Mouse (Mus musculus): ENCODE results near the gene Atp8b4.

The Atp8b4 gene

DNA sequence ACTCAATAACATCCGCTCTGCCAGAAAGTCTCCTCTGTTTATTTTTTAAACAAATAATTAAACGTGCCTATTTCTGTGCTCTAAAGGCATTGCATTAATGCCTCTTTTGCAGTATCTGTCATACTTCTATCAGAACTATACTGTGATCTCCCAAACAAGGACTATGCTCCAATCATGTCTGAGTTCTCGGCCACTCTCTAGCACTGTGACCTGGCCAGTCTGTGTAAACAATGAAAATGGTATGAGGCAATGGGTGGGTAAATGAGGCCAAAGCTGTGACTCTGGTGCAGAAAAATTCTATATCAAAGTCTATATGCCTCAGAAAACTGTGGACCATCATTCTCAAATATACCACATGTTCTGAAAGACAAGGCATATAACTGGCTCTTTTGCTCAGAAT is 140.5 kb downstream of the Atp8b4 start:
- no peak for DNase-seq

DNA sequence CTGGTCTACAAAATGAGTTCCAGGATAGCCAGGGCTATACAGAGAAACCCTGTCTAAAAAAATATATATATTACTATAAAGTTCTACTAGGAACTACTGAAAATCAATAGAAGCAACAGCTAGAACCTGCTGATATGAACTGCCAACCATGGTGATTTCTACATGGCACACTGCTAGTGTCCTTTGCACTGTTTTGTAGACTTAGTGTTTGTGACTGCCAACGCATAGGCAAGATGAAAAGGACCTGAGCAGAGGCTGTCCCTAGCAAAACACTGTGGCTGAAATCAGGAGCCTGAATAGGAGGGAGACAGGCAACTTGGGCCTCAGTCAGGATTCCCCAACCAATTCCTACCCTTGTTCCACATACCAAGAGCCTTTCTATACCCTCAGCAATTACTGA is 141.2 kb downstream of the Atp8b4 start:
- DNase-seq: no peak

DNA sequence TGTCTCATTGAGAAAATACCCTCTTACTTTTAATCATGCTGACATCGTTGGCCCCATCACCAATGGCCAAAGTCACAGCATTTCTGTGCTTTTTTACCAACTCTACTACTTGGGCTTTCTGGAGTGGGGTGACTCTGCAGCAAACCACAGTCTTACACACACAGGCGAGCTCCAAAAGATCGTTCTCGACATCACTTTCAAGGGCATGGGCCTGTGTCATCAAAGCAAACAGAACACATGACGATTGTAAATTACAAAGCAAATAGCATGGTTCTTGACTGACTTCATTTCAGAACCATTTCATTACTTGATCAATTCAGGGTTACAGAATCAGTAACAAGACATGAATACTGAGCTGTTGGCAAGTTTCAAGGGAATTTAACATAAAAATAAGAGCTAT is 141.7 kb downstream of the Atp8b4 start:
- no peak for DNase-seq

- no peak for DNase-seq
These were observed 145.2 kb downstream of the Atp8b4 start for GRCm38 (mm10) chr2:126355259-126355658.

DNA sequence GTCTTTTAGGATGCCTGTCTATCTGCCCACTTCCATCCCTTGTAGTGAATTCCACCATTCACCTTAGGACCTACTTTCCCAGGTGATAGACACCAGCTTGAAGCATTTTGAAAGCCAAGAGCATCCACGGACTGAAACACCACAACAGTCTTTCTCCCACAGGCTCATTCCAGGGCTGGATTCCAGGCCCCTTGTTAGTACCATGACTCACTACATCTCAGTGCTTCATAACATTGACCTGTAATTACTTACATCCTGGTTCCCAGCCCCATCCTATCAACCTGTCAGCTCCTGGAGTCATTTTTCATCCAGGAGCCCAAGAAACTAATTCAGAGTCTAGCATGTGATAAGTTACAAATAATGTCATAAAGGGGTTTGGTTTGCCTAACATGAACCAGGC is 148.7 kb downstream of the Atp8b4 start:
- DNase-seq: no peak

GRCm38 (mm10) chr2:126343026-126343593 is 157.4 kb downstream of the Atp8b4 start:
- DNase-seq: no peak

GRCm38 (mm10) chr2:126341521-126341920 is 159.0 kb downstream of the Atp8b4 start:
- no peak for DNase-seq

GRCm38 (mm10) chr2:126340201-126340600 is 160.3 kb downstream of the Atp8b4 start:
- DNase-seq: no peak

DNA sequence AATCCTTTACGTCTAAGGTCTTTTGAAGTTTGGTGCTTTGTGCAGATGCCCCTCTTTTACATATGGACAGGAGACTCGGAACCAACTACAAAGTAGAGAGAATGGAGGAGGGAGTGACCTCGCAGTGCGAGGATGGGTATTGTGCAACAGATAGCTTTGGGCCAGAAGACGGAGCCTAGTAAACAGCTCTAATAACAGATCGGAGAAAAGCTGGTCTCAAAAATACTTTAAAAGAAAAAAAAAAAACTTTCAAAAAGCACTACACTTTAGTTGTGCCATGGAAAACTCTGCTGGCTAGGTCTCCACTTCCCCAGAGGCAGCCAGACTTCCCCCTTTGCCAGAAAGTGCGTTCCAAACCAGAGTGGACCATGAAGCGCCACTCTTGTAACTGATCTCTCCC is 161.0 kb downstream of the Atp8b4 start:
- DNase-seq: no peak

- DNase-seq: no peak
These were observed 163.3 kb downstream of the Atp8b4 start for GRCm38 (mm10) chr2:126337143-126337542.

GRCm38 (mm10) chr2:126331794-126332193 is 168.7 kb downstream of the Atp8b4 start:
- no peak for DNase-seq

DNA sequence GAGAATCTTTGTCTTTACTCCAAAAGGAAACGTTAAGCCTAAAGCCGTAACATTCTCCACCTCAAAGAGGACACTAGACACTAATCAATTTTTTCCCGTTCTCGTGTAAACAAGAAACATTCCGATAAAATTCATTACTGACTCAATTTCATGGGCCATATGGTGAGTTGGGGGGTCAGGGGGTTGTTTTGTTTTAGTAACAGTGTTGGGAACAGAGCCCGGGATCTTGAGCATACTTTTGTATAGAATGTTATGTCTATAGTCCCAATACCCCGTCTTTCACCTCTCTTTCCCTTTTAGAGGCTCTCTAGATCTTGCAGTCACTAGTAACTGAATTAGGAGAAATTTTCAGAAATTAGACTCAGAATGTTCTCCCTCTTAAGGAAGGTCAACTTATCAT is 177.3 kb downstream of the Atp8b4 start:
- no peak for DNase-seq

GRCm38 (mm10) chr2:126322631-126323031 is 177.8 kb downstream of the Atp8b4 start:
- DNase-seq: no peak

- no peak for DNase-seq
These were observed 182.4 kb downstream of the Atp8b4 start for GRCm38 (mm10) chr2:126318071-126318470.

GRCm38 (mm10) chr2:126316942-126317341 is 183.5 kb downstream of the Atp8b4 start:
- DNase-seq: no peak

- no peak for DNase-seq
These were observed 184.1 kb downstream of the Atp8b4 start for GRCm38 (mm10) chr2:126316346-126316745.

GRCm38 (mm10) chr2:126311056-126311455 is 189.4 kb downstream of the Atp8b4 start:
- no peak for DNase-seq

- no peak for DNase-seq
These were observed 190.5 kb downstream of the Atp8b4 start for GRCm38 (mm10) chr2:126309994-126310393.

- DNase-seq: no peak
These were observed 195.9 kb downstream of the Atp8b4 start for GRCm38 (mm10) chr2:126304621-126305020.

- no peak for DNase-seq
These were observed 197.2 kb downstream of the Atp8b4 start for GRCm38 (mm10) chr2:126303226-126303625.

GRCm38 (mm10) chr2:126302381-126302780 is 198.1 kb downstream of the Atp8b4 start:
- no peak for DNase-seq

- no peak for DNase-seq
These were observed 209.8 kb downstream of the Atp8b4 start for GRCm38 (mm10) chr2:126290702-126291101.

GRCm38 (mm10) chr2:126287942-126288341 is 212.5 kb downstream of the Atp8b4 start:
- DNase-seq: no peak

- no peak for DNase-seq
These were observed 214.1 kb downstream of the Atp8b4 start for GRCm38 (mm10) chr2:126286420-126286819.

GRCm38 (mm10) chr2:126284071-126284470 is 216.4 kb downstream of the Atp8b4 start:
- DNase-seq: no peak

GRCm38 (mm10) chr2:126283086-126283485 is 217.4 kb downstream of the Atp8b4 start:
- DNase-seq: no peak
